Mouse (Mus musculus): ENCODE data around the gene Mrpl2. TPM values are rescaled to one million over a fixed set of nuclear protein-coding genes. Genes with fewer than 3 reads are reported as not detected.

Gene Mrpl2
- polyA plus RNA-seq (2012; fragmentation: generic; extraction: Trizol), result 151 TPM
- long read RNA-seq, experiment 1, transcript Mrpl2-201 (7 exons, 1,031 nt), result major isoform, 69 of 94 reads
- long read RNA-seq, experiment 1, partial matches to known transcripts, result 8 of 94 reads
- long read RNA-seq, experiment 1, other reads (novel, unspliced or antisense), result 15 of 94 reads
- long read RNA-seq, experiment 2, transcript Mrpl2-201 (7 exons, 1,031 nt), result major isoform, 43 of 50 reads
- long read RNA-seq, experiment 2, partial matches to known transcripts, result 2 of 50 reads
- long read RNA-seq, experiment 2, other reads (novel, unspliced or antisense), result 5 of 50 reads

GRCm38 (mm10) chr17:46645561-46646321 is at the start of gene Mrpl2, which contains the start of gene Klc4:
Gene Mrpl2, plus strand, starts transcription at chr17:46646229.
Gene Klc4, minus strand, starts transcription at chr17:46646022.
- Histone ChIP-seq H3K36me3 (ENCODE audit: control insufficient read depth, insufficient read depth) (peaks cover 14% of the 10 kb centered on the region), H3K4me3 (ENCODE audit: insufficient read depth, poor library complexity, severe bottlenecking) (peak within 1 kb of the TSS; percentile 71), H3K79me3 (ENCODE audit: low read depth) (peaks cover 9% of the 10 kb centered on the region), H3K27me3 (ENCODE audit: control insufficient read depth, insufficient read depth, insufficient read length) (no peaks in the 10 kb centered on the region), H3ac (ENCODE audit: control insufficient read depth, insufficient read length, low read depth) (peak within 1 kb of the TSS; percentile 78), H3K79me2 (ENCODE audit: control insufficient read depth, insufficient read depth) (peaks cover 16% of the 10 kb centered on the region)
- TF ChIP-seq USF1 (IDR thresholded peaks at IDR 0.05; ENCODE audit: low read depth), result peak; percentile 83
- peak; percentile 17 for TF ChIP-seq MAX (IDR thresholded peaks at IDR 0.05)
- no peak for TF ChIP-seq MYOG (IDR thresholded peaks at IDR 0.05; ENCODE audit: control insufficient read depth, extremely low read depth, insufficient read length)

GRCm38 (mm10) chr17:46597956-46598355 is 48.1 kb upstream of the Mrpl2 start:
- Histone ChIP-seq H3K36me3 (ENCODE audit: control insufficient read depth, insufficient read depth) (no peaks in the 10 kb centered on the region), H3K79me3 (ENCODE audit: low read depth) (no peaks in the 10 kb centered on the region), H3K4me3 (ENCODE audit: insufficient read depth, poor library complexity, severe bottlenecking) (no peak overlapping the region), H3ac (ENCODE audit: control insufficient read depth, insufficient read length, low read depth) (no peak overlapping the region), H3K79me2 (ENCODE audit: control insufficient read depth, insufficient read depth) (no peaks in the 10 kb centered on the region), H3K27me3 (ENCODE audit: control insufficient read depth, insufficient read depth, insufficient read length) (no peaks in the 10 kb centered on the region)
- no peak for TF ChIP-seq MYOG (IDR thresholded peaks at IDR 0.05; ENCODE audit: control insufficient read depth, extremely low read depth, insufficient read length)
- no peak for TF ChIP-seq FOSL1 (IDR thresholded peaks at IDR 0.05; ENCODE audit: insufficient read depth, low read length, poor library complexity, severe bottlenecking)
- TF ChIP-seq MYOD1 (IDR thresholded peaks at IDR 0.05; ENCODE audit: control insufficient read depth, insufficient read length, low read depth), result no peak
- TF ChIP-seq CTCF (IDR thresholded peaks at IDR 0.05; ENCODE audit: control insufficient read depth, insufficient read depth, insufficient read length), result no peak
- TF ChIP-seq MAX (IDR thresholded peaks at IDR 0.05), result no peak
- TF ChIP-seq CEBPB (IDR thresholded peaks at IDR 0.05; ENCODE audit: low read depth), result no peak

GRCm38 (mm10) chr17:46598963-46599362 is 47.1 kb upstream of the Mrpl2 start:
- no peak overlapping the region for H3K4me3 ChIP-seq (ENCODE audit: insufficient read depth, poor library complexity, severe bottlenecking)
- H3K79me2 ChIP-seq (ENCODE audit: control insufficient read depth, insufficient read depth), result no peaks in the 10 kb centered on the region
- no peaks in the 10 kb centered on the region for H3K79me3 ChIP-seq (ENCODE audit: low read depth)
- no peak overlapping the region for H3ac ChIP-seq (ENCODE audit: control insufficient read depth, insufficient read length, low read depth)
- no peaks in the 10 kb centered on the region for H3K27me3 ChIP-seq (ENCODE audit: control insufficient read depth, insufficient read depth, insufficient read length)
- TF ChIP-seq USF1 (IDR thresholded peaks at IDR 0.05; ENCODE audit: low read depth) (no peak), CEBPB (IDR thresholded peaks at IDR 0.05; ENCODE audit: low read depth) (no peak), MAX (IDR thresholded peaks at IDR 0.05) (no peak), CTCF (IDR thresholded peaks at IDR 0.05; ENCODE audit: control insufficient read depth, insufficient read depth, insufficient read length) (no peak), MYOG (IDR thresholded peaks at IDR 0.05; ENCODE audit: control insufficient read depth, extremely low read depth, insufficient read length) (no peak), FOSL1 (IDR thresholded peaks at IDR 0.05; ENCODE audit: insufficient read depth, low read length, poor library complexity, severe bottlenecking) (no peak)
- no peaks in the 10 kb centered on the region for H3K36me3 ChIP-seq (ENCODE audit: control insufficient read depth, insufficient read depth)

- Histone ChIP-seq H3K27me3 (ENCODE audit: control insufficient read depth, insufficient read depth, insufficient read length) (no peaks in the 10 kb centered on the region), H3K79me3 (ENCODE audit: low read depth) (no peaks in the 10 kb centered on the region), H3ac (ENCODE audit: control insufficient read depth, insufficient read length, low read depth) (no peak overlapping the region), H3K79me2 (ENCODE audit: control insufficient read depth, insufficient read depth) (no peaks in the 10 kb centered on the region), H3K36me3 (ENCODE audit: control insufficient read depth, insufficient read depth) (no peaks in the 10 kb centered on the region), H3K4me3 (ENCODE audit: insufficient read depth, poor library complexity, severe bottlenecking) (no peak overlapping the region)
- TF ChIP-seq CTCF (IDR thresholded peaks at IDR 0.05; ENCODE audit: control insufficient read depth, insufficient read depth, insufficient read length), result no peak
- no peak for TF ChIP-seq FOSL1 (IDR thresholded peaks at IDR 0.05; ENCODE audit: insufficient read depth, low read length, poor library complexity, severe bottlenecking)
- no peak for TF ChIP-seq USF1 (IDR thresholded peaks at IDR 0.05; ENCODE audit: low read depth)
These were observed 45.5 kb upstream of the Mrpl2 start for GRCm38 (mm10) chr17:46600569-46600968.

- Histone ChIP-seq H3K79me3 (ENCODE audit: low read depth) (no peaks in the 10 kb centered on the region), H3K4me3 (ENCODE audit: insufficient read depth, poor library complexity, severe bottlenecking) (no peak overlapping the region), H3ac (ENCODE audit: control insufficient read depth, insufficient read length, low read depth) (no peak overlapping the region), H3K79me2 (ENCODE audit: control insufficient read depth, insufficient read depth) (no peaks in the 10 kb centered on the region), H3K27me3 (ENCODE audit: control insufficient read depth, insufficient read depth, insufficient read length) (no peaks in the 10 kb centered on the region), H3K36me3 (ENCODE audit: control insufficient read depth, insufficient read depth) (no peaks in the 10 kb centered on the region)
- TF ChIP-seq FOSL1 (IDR thresholded peaks at IDR 0.05; ENCODE audit: insufficient read depth, low read length, poor library complexity, severe bottlenecking) (no peak), CEBPB (IDR thresholded peaks at IDR 0.05; ENCODE audit: low read depth) (no peak), MAX (IDR thresholded peaks at IDR 0.05) (no peak), USF1 (IDR thresholded peaks at IDR 0.05; ENCODE audit: low read depth) (no peak), MYOG (IDR thresholded peaks at IDR 0.05; ENCODE audit: control insufficient read depth, extremely low read depth, insufficient read length) (no peak), CTCF (IDR thresholded peaks at IDR 0.05; ENCODE audit: control insufficient read depth, insufficient read depth, insufficient read length) (no peak), MYOD1 (IDR thresholded peaks at IDR 0.05; ENCODE audit: control insufficient read depth, insufficient read length, low read depth) (no peak)
These were observed 43.8 kb upstream of the Mrpl2 start for GRCm38 (mm10) chr17:46602212-46602611.
